Mouse (Mus musculus) ES-E14 (cell line): ENCODE measurements around the gene Caps2. TPM values are rescaled to one million over a fixed set of nuclear protein-coding genes. Genes with fewer than 3 reads are reported as not detected.
"Not testable (repeated sequence)": the region's sequence is repeated elsewhere in the genome, so short reads cannot be mapped to it uniquely, and the experiment has no call there.

Source experiments
- DNase-seq: peaks from one replicate; pipeline ENCODE4 v3.0.0-alpha.2; 2013; ENCODE audit warnings: low read depth, low spot score
- H3K27ac ChIP-seq: 2 replicates; pipeline ENCODE4 v1.5.1; 2012; ENCODE audit warnings: low read depth, mild to moderate bottlenecking, low read length, moderate library complexity, mixed read lengths; ENCODE audit not compliant: poor library complexity, insufficient read depth, severe bottlenecking
- H3K36me3 ChIP-seq: 2 replicates; pipeline ENCODE4 v1.6.1; 2012; ENCODE audit warnings: mild to moderate bottlenecking, low read length, moderate library complexity, mixed read lengths; ENCODE audit not compliant: control insufficient read depth, poor library complexity, insufficient read depth, severe bottlenecking
- H3K4me1 ChIP-seq, 2 experiments: fragments of 150-350 bp in 1 of 2; sonication (generic) in 1 of 2; 2 replicates each; pipeline ENCODE4 v1.6.1; 2012; ENCODE audit warnings: low read length in 2 of 2, mild to moderate bottlenecking in 1 of 2, mixed read lengths in 1 of 2; ENCODE audit not compliant: control insufficient read depth in 2 of 2, insufficient read depth in 2 of 2, poor library complexity in 1 of 2
- H3K4me3 ChIP-seq, 2 experiments: fragments of 150-350 bp in 1 of 2; sonication (generic) in 1 of 2; 2 replicates each; pipeline ENCODE4 v1.5.1; 2012; ENCODE audit warnings: low read length in 2 of 2, low read depth in 1 of 2, mild to moderate bottlenecking in 1 of 2, mixed read lengths in 1 of 2; ENCODE audit not compliant: insufficient read depth in 1 of 2, poor library complexity in 1 of 2, severe bottlenecking in 1 of 2
- H3K9ac ChIP-seq: 2 replicates; pipeline ENCODE4 v1.6.1; 2012; ENCODE audit warnings: low read depth, mild to moderate bottlenecking, low read length, mixed read lengths; ENCODE audit not compliant: poor library complexity, insufficient read depth, severe bottlenecking
- H3K9me3 ChIP-seq: fragments of 150-350 bp; sonication (generic); 2 replicates; pipeline ENCODE4 v1.6.1; 2012; ENCODE audit warnings: low read depth, mild to moderate bottlenecking, low read length; ENCODE audit not compliant: control insufficient read depth, insufficient read depth
- CHD2 ChIP-seq: IDR thresholded peaks from 2 replicates; pipeline ENCODE4 v1.6.1; 2014; ENCODE audit warnings: mild to moderate bottlenecking, low read depth, low read length, inconsistent platforms
- HCFC1 ChIP-seq: IDR thresholded peaks from 2 replicates; pipeline ENCODE4 v1.6.1; 2012; ENCODE audit warnings: low read length, inconsistent platforms, borderline replicate concordance; ENCODE audit not compliant: insufficient read depth
- MAFK ChIP-seq: IDR thresholded peaks from 2 replicates; pipeline ENCODE4 v1.6.1; 2014; ENCODE audit warnings: mild to moderate bottlenecking, low read depth, low read length, inconsistent platforms; ENCODE audit not compliant: insufficient read depth
- ZC3H11A ChIP-seq: IDR thresholded peaks from 2 replicates; pipeline ENCODE4 v1.6.1; 2012; ENCODE audit warnings: low read depth, mild to moderate bottlenecking, inconsistent platforms, low read length, borderline replicate concordance
- ZNF384 ChIP-seq: IDR thresholded peaks from 2 replicates; pipeline ENCODE4 v1.6.1; 2012; ENCODE audit warnings: low read depth, low read length, inconsistent platforms
- in situ Hi-C, 2 experiments: fragments of 600-800 bp; cut with MboI; formaldehyde crosslinking; loops; one replicate each; pipeline ENCODE4 v1.15.1; 2025; ENCODE audit warnings: low sequenced_read_pairs in 2 of 2, inconsistent platforms in 1 of 2; ENCODE audit not compliant: unreplicated experiment in 2 of 2
- total RNA-seq: library from RNA; depleted of rRNA; stranded (reverse); fragments of 300-350 nt; gene quantifications from 2 replicates; pipeline ENCODE4 v1.2.3, GENCODE M21; 2012; rRNA removed

Caps2 gene
- 1.0 and 2.4 TPM in 2 replicates for total RNA-seq

DNA sequence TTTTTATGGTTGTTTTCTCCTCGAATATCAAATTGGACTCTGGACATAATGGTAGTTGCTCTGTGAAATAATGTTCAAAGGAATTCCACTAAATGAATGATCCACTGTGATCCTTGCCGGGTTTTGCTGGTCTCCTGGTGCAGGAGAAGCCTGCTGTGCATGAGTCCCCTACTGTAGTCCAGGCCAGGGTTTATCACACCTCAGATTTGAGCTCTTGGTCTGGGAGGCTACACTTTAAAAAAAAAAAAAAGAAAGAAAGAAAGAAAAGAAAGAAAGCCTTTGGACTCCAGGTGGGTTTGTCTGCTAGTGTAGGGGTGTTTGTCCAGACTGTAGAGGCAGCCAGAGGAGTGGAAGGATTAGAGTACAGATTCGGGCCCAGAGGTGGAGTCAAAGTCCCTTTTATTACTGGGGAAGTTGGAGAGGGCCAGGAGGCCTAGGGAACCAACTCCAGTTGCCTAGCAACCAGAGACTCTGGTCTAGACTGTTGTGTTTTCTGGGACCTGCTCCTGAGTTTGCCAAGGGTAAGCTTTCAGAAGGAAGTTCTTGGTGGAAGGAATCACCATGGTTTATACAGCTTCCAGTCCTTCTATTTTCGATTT is at the start of gene Caps2:
Caps2 (plus strand) TSS at position 454 of the 599 bp plus-strand sequence.
- H3K9ac ChIP-seq, result no peak within 1 kb of the TSS
- no peaks in the 10 kb centered on the region for H3K36me3 ChIP-seq
- no peak within 1 kb of the TSS for H3K4me3 ChIP-seq
- no peaks in the 10 kb centered on the region for H3K4me1 ChIP-seq
- TF ChIP-seq HCFC1, result no peak
- TF ChIP-seq ZNF384, result peak; percentile 93
- no peaks in the 10 kb centered on the region for H3K9me3 ChIP-seq
- in situ Hi-C loops, result no loop called here
- peak; percentile 50 for DNase-seq
- no peak within 1 kb of the TSS for H3K27ac ChIP-seq

DNA sequence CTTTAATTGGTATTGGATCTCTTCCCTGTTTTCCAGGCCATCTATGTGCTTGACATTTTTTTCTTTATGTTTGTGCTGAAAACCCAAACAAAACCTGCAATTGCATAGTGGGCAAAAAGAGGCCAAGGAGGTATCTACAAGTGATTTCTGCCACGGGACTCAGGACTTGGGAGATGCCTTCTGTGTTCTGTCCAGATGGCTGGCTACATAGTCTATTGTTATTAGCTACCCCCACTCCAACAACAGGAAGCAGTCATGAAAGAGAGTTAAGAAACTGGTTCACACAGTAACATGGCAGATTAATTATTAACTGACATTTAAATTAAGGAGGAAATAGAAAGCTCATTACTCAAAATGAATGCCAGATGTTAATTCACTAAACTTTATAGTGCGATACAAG is 38.3 kb upstream of the Caps2 start:
- H3K36me3 ChIP-seq, DNase-seq, in situ Hi-C loops, H3K9me3 ChIP-seq, H3K4me3 ChIP-seq, H3K4me1 ChIP-seq, H3K9ac ChIP-seq, H3K27ac ChIP-seq: not testable (repeated sequence)

- H3K4me1 ChIP-seq, H3K4me3 ChIP-seq, H3K9ac ChIP-seq, in situ Hi-C loops, DNase-seq, H3K36me3 ChIP-seq, H3K9me3 ChIP-seq, H3K27ac ChIP-seq: not testable (repeated sequence)
Measured at GRCm38 (mm10) chr10:112127682-112128230, 35.7 kb upstream of the Caps2 start.

- Histone ChIP-seq H3K4me3 (no peak overlapping the region), H3K36me3 (no peaks in the 10 kb centered on the region), H3K9ac (no peak overlapping the region), H3K27ac (no peak overlapping the region), H3K9me3 (no peaks in the 10 kb centered on the region), H3K4me1 (no peaks in the 10 kb centered on the region)
- no peak for DNase-seq
- in situ Hi-C loops, result no loop called here
- TF ChIP-seq CHD2 (no peak), HCFC1 (no peak), ZC3H11A (no peak), ZNF384 (no peak), MAFK (no peak)
Measured at GRCm38 (mm10) chr10:112132194-112132593, 31.2 kb upstream of the Caps2 start.

GRCm38 (mm10) chr10:112138050-112138870 is 25.2 kb upstream of the Caps2 start:
- Histone ChIP-seq H3K9me3 (no peaks in the 10 kb centered on the region), H3K4me3 (0 out of 4 replicates have a peak overlapping the region, but pooled peaks of 1 of the 2 experiments have one; percentile 34), H3K9ac (no peak overlapping the region), H3K36me3 (no peaks in the 10 kb centered on the region), H3K4me1 (no peaks in the 10 kb centered on the region), H3K27ac (no peak overlapping the region)
- TF ChIP-seq HCFC1 (no peak), ZC3H11A (no peak), ZNF384 (no peak), MAFK (no peak), CHD2 (no peak)
- peak; percentile 41 for DNase-seq
- in situ Hi-C loops, result no loop called here
